Mouse (Mus musculus): ENCODE data around the gene Nfkbid.
"Not testable (repeated sequence)": the region's sequence is repeated elsewhere in the genome, so short reads cannot be mapped to it uniquely, and the experiment has no call there.

Gene Nfkbid

GRCm38 (mm10) chr7:30459484-30459883 is 38.0 kb downstream of the Nfkbid start:
- H3K9me3 ChIP-seq (ENCODE audit: low read length): no peaks in the 10 kb centered on the region
- H3K27me3 ChIP-seq (ENCODE audit: insufficient read depth, low read length): no peaks in the 10 kb centered on the region
- peaks cover 100% of the 10 kb centered on the region for H3K4me1 ChIP-seq (replicated peaks; ENCODE audit: low read depth, low read length)
- H3K4me3 ChIP-seq (replicated peaks; ENCODE audit: low read length): peak overlapping the region; percentile 37
- peaks cover 42% of the 10 kb centered on the region for H3K36me3 ChIP-seq (ENCODE audit: insufficient read depth, low read length)
- TF ChIP-seq POU5F1 (IDR thresholded peaks at IDR 0.05; ENCODE audit: borderline replicate concordance, low read length) (no peak), CTCF (conservative IDR thresholded peaks at IDR 0.05; ENCODE audit: low read length) (no peak), NANOG (IDR thresholded peaks at IDR 0.05; ENCODE audit: borderline replicate concordance, low read length) (no peak)

GRCm38 (mm10) chr7:30463568-30463967 is 42.0 kb downstream of the Nfkbid start:
- peaks cover 61% of the 10 kb centered on the region for H3K36me3 ChIP-seq (ENCODE audit: insufficient read depth, low read length)
- H3K4me1 ChIP-seq (replicated peaks; ENCODE audit: low read depth, low read length): peaks cover 83% of the 10 kb centered on the region
- H3K9me3 ChIP-seq (ENCODE audit: low read length): no peaks in the 10 kb centered on the region
- H3K27me3 ChIP-seq (ENCODE audit: insufficient read depth, low read length): no peaks in the 10 kb centered on the region
- TF ChIP-seq POU5F1 (IDR thresholded peaks at IDR 0.05; ENCODE audit: borderline replicate concordance, low read length) (peak; percentile 33; the same call in 1 of the 2 replicates), CTCF (conservative IDR thresholded peaks at IDR 0.05; ENCODE audit: low read length) (no peak), NANOG (IDR thresholded peaks at IDR 0.05; ENCODE audit: borderline replicate concordance, low read length) (peak; percentile 54; the same call in 1 of the 2 replicates)
- peak overlapping the region; percentile 88 for H3K4me3 ChIP-seq (replicated peaks; ENCODE audit: low read length)

- TF ChIP-seq POU5F1 (IDR thresholded peaks at IDR 0.05; ENCODE audit: borderline replicate concordance, low read length) (no peak), NANOG (IDR thresholded peaks at IDR 0.05; ENCODE audit: borderline replicate concordance, low read length) (no peak), CTCF (conservative IDR thresholded peaks at IDR 0.05; ENCODE audit: low read length) (no peak)
- peak overlapping the region; percentile 88 for H3K4me3 ChIP-seq (replicated peaks; ENCODE audit: low read length)
- peaks cover 81% of the 10 kb centered on the region for H3K4me1 ChIP-seq (replicated peaks; ENCODE audit: low read depth, low read length)
- no peaks in the 10 kb centered on the region for H3K9me3 ChIP-seq (ENCODE audit: low read length)
- H3K36me3 ChIP-seq (ENCODE audit: insufficient read depth, low read length): peaks cover 65% of the 10 kb centered on the region
- no peaks in the 10 kb centered on the region for H3K27me3 ChIP-seq (ENCODE audit: insufficient read depth, low read length)
Observed at GRCm38 (mm10) chr7:30463996-30464395, 42.5 kb downstream of the Nfkbid start.

- peaks cover 74% of the 10 kb centered on the region for H3K36me3 ChIP-seq (ENCODE audit: insufficient read depth, low read length)
- TF ChIP-seq POU5F1 (IDR thresholded peaks at IDR 0.05; ENCODE audit: borderline replicate concordance, low read length) (no peak), CTCF (conservative IDR thresholded peaks at IDR 0.05; ENCODE audit: low read length) (no peak), NANOG (IDR thresholded peaks at IDR 0.05; ENCODE audit: borderline replicate concordance, low read length) (no peak)
- peaks cover 81% of the 10 kb centered on the region for H3K4me1 ChIP-seq (replicated peaks; ENCODE audit: low read depth, low read length)
- no peaks in the 10 kb centered on the region for H3K9me3 ChIP-seq (ENCODE audit: low read length)
- peak overlapping the region; percentile 88 for H3K4me3 ChIP-seq (replicated peaks; ENCODE audit: low read length)
- H3K27me3 ChIP-seq (ENCODE audit: insufficient read depth, low read length): no peaks in the 10 kb centered on the region
Observed at GRCm38 (mm10) chr7:30464816-30465300, 43.3 kb downstream of the Nfkbid start.

GRCm38 (mm10) chr7:30472411-30472810 is 50.9 kb downstream of the Nfkbid start:
- TF ChIP-seq POU5F1 (IDR thresholded peaks at IDR 0.05; ENCODE audit: borderline replicate concordance, low read length) (no peak), NANOG (IDR thresholded peaks at IDR 0.05; ENCODE audit: borderline replicate concordance, low read length) (no peak), CTCF (conservative IDR thresholded peaks at IDR 0.05; ENCODE audit: low read length) (peak; percentile 93)
- peaks cover 27% of the 10 kb centered on the region for H3K9me3 ChIP-seq (ENCODE audit: low read length)
- H3K36me3 ChIP-seq (ENCODE audit: insufficient read depth, low read length): peaks cover 95% of the 10 kb centered on the region
- H3K4me1 ChIP-seq (replicated peaks; ENCODE audit: low read depth, low read length): peaks cover 55% of the 10 kb centered on the region
- H3K4me3 ChIP-seq (replicated peaks; ENCODE audit: low read length): no peak overlapping the region
- H3K27me3 ChIP-seq (ENCODE audit: insufficient read depth, low read length): no peaks in the 10 kb centered on the region

- H3K4me3 ChIP-seq (replicated peaks; ENCODE audit: low read length): no peak overlapping the region
- TF ChIP-seq POU5F1 (IDR thresholded peaks at IDR 0.05; ENCODE audit: borderline replicate concordance, low read length) (no peak), CTCF (conservative IDR thresholded peaks at IDR 0.05; ENCODE audit: low read length) (no peak), NANOG (IDR thresholded peaks at IDR 0.05; ENCODE audit: borderline replicate concordance, low read length) (no peak)
- H3K4me1 ChIP-seq (replicated peaks; ENCODE audit: low read depth, low read length): peaks cover 47% of the 10 kb centered on the region
Observed at GRCm38 (mm10) chr7:30474999-30475398, 53.5 kb downstream of the Nfkbid start.

GRCm38 (mm10) chr7:30476136-30476535 is 54.6 kb downstream of the Nfkbid start:
- peaks cover 27% of the 10 kb centered on the region for H3K9me3 ChIP-seq (ENCODE audit: low read length)
- not testable (repeated sequence) for H3K27me3 ChIP-seq (ENCODE audit: insufficient read depth, low read length); H3K4me3 ChIP-seq (replicated peaks; ENCODE audit: low read length)
- H3K36me3 ChIP-seq (ENCODE audit: insufficient read depth, low read length): peaks cover 88% of the 10 kb centered on the region
- peaks cover 41% of the 10 kb centered on the region for H3K4me1 ChIP-seq (replicated peaks; ENCODE audit: low read depth, low read length)

More at GRCm38 (mm10) chr7:30474999-30475398, 53.5 kb downstream of the Nfkbid start:
- peaks cover 27% of the 10 kb centered on the region for H3K9me3 ChIP-seq (ENCODE audit: low read length)
- peaks cover 92% of the 10 kb centered on the region for H3K36me3 ChIP-seq (ENCODE audit: insufficient read depth, low read length)
- H3K27me3 ChIP-seq (ENCODE audit: insufficient read depth, low read length): no peaks in the 10 kb centered on the region

- no peak overlapping the region for H3K4me3 ChIP-seq (replicated peaks; ENCODE audit: low read length)
Observed at GRCm38 (mm10) chr7:30477415-30478381, 56.2 kb downstream of the Nfkbid start.

More at GRCm38 (mm10) chr7:30477415-30478381, 56.2 kb downstream of the Nfkbid start:
- Histone ChIP-seq H3K9me3 (ENCODE audit: low read length) (peaks cover 27% of the 10 kb centered on the region), H3K27me3 (ENCODE audit: insufficient read depth, low read length) (no peaks in the 10 kb centered on the region), H3K36me3 (ENCODE audit: insufficient read depth, low read length) (peaks cover 88% of the 10 kb centered on the region), H3K4me1 (replicated peaks; ENCODE audit: low read depth, low read length) (peaks cover 42% of the 10 kb centered on the region)
- TF ChIP-seq NANOG (IDR thresholded peaks at IDR 0.05; ENCODE audit: borderline replicate concordance, low read length) (no peak), CTCF (conservative IDR thresholded peaks at IDR 0.05; ENCODE audit: low read length) (no peak), POU5F1 (IDR thresholded peaks at IDR 0.05; ENCODE audit: borderline replicate concordance, low read length) (no peak)

Data from E14TG2a.4 (cell line).